Mouse (Mus musculus) liver, embryonic 14 days (tissue): ENCODE data around the gene Dnajc11. TPM values are rescaled to one million over a fixed set of nuclear protein-coding genes. Genes with fewer than 3 reads are reported as not detected.

Experiments
- polyA plus RNA-seq: library from polyadenylated mRNA; depleted of rRNA; stranded (reverse); fragments of >200 nt; gene quantifications from 2 replicates; pipeline ENCODE4 v1.2.3, GENCODE M21; 2012; rRNA removed

Gene Dnajc11
- 29.1 and 35.9 TPM in 2 replicates for polyA plus RNA-seq

GRCm38 (mm10) chr4:151933505-151934214 is at the start of gene Dnajc11:
Gene Dnajc11, plus strand, starts transcription at chr4:151933691.

DNA sequence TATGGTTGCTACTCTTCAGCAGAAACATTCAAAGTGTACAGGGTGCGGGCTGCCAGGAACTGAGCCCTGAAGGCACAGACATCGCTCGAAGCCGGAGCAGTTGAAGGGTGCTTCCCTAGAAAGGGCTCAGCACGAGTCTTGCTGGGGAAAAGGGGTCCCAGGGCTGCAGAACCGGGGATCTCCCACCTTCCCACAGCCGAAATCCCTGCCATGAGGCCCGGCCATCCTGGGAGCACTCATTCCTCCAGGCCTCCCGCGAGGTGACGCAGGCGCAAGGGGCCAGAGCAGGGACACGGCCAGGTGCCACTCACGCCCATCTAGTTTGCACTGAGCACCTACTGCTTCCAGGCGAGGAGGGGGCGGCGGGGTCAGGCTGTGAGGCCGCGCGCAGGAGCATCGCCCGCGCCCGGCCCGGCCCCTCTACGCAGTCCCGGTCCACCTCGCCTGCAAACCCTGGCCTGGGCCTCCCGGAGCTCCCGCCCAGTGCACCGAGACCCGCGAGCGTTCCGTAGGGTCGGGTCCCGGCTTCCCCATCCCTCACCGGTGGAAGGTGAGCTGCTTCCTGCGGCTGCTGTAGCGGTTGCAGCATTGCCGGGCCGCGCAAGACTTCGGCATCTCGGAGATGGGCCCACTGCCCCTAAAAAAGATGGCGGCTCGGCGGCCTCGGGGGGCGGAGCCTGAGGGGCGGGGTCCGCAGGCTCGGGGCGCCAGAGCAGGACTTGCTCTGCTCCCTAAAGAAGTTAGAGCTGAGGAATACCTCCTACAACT is 55.0 kb downstream of the Dnajc11 start, which contains the start of gene Thap3:
Gene Thap3 (minus strand): TSS at position 656 of the 768 bp plus-strand sequence.

GRCm38 (mm10) chr4:151996173-151996950 is 62.9 kb downstream of the Dnajc11 start, which contains the start of gene Phf13:
Gene Phf13, minus strand, starts transcription at chr4:151996258.

GRCm38 (mm10) chr4:152008622-152009075 is 75.2 kb downstream of the Dnajc11 start, which contains the start of gene Klhl21:
Gene Klhl21, plus strand, starts transcription at chr4:152008803.

GRCm38 (mm10) chr4:152027524-152027923 is 94.0 kb downstream of the Dnajc11 start, which contains the start of gene Zbtb48:
Gene Zbtb48, minus strand, starts transcription at chr4:152027671.

Other genes starting within 250 kb of the Dnajc11 start
- 6.0 and 6.5 TPM in 2 replicates for gene Camta1, start 71.8 kb upstream of the Dnajc11 start, polyA plus RNA-seq
- gene Thap3, start 55.3 kb downstream of the Dnajc11 start, polyA plus RNA-seq, result 5.1 and 5.9 TPM in 2 replicates
- gene Phf13, start 62.6 kb downstream of the Dnajc11 start, polyA plus RNA-seq, result 2.5 and 3.2 TPM in 2 replicates
- 3.9 and 4.2 TPM in 2 replicates for gene Klhl21, start 75.1 kb downstream of the Dnajc11 start, polyA plus RNA-seq
- gene Zbtb48, start 94.0 kb downstream of the Dnajc11 start, polyA plus RNA-seq, result 11.0 and 12.9 TPM in 2 replicates
- 0.02 and 0.05 TPM in 2 replicates for gene Tas1r1, start 104.9 kb downstream of the Dnajc11 start, polyA plus RNA-seq
- 9.2 and 9.9 TPM in 2 replicates for gene Nol9, start 105.6 kb downstream of the Dnajc11 start, polyA plus RNA-seq
- gene Plekhg5, start 138.8 kb downstream of the Dnajc11 start, polyA plus RNA-seq, result 3.9 and 4.7 TPM in 2 replicates
- gene Tnfrsf25, start 182.2 kb downstream of the Dnajc11 start, polyA plus RNA-seq, result 0.75 and 0.84 TPM in 2 replicates
- gene Espn, start 218.7 kb downstream of the Dnajc11 start, polyA plus RNA-seq, result 1.3 and 1.4 TPM in 2 replicates
- 0.01 and 0.10 TPM in 2 replicates for gene Hes2, start 225.2 kb downstream of the Dnajc11 start, polyA plus RNA-seq
- gene Acot7, start 244.4 kb downstream of the Dnajc11 start, polyA plus RNA-seq, result 12.1 and 14.0 TPM in 2 replicates